Mouse (Mus musculus): Measurements from ENCODE around the gene Gm5767. TPM values are rescaled to one million over a fixed set of nuclear protein-coding genes. Genes with fewer than 3 reads are reported as not detected.
"Not testable (repeated sequence)": the region's sequence is repeated elsewhere in the genome, so short reads cannot be mapped to it uniquely, and the experiment has no call there.

The Gm5767 gene
- polyA plus RNA-seq, 1 experiment from 2014 or later = not detected

GRCm38 (mm10) chr16:8717744-8718143 is 37.2 kb downstream of the Gm5767 start:
- no peak for ATAC-seq (ENCODE audit: low FRiP score)
- H3K9me3 ChIP-seq (replicated peaks) = no peaks in the 10 kb centered on the region
- peaks cover 24% of the 10 kb centered on the region for H3K4me1 ChIP-seq
- H3K9ac ChIP-seq (replicated peaks) = no peak overlapping the region
- no peak overlapping the region for H3K4me3 ChIP-seq (replicated peaks)
- no peak overlapping the region for H3K27ac ChIP-seq (replicated peaks)
- 95% methylated on average over 10 of the region's 10 CpGs for WGBS
- H3K36me3 ChIP-seq = peaks cover 30% of the 10 kb centered on the region
- no peaks in the 10 kb centered on the region for H3K27me3 ChIP-seq (replicated peaks)
- H3K4me2 ChIP-seq = no peak overlapping the region

GRCm38 (mm10) chr16:8720447-8720846 is 39.9 kb downstream of the Gm5767 start:
- ATAC-seq (ENCODE audit: low FRiP score) = no peak
- Histone ChIP-seq H3K27me3 (replicated peaks) (no peaks in the 10 kb centered on the region), H3K4me3 (replicated peaks) (no peak overlapping the region), H3K9me3 (replicated peaks) (no peaks in the 10 kb centered on the region), H3K4me2 (no peak overlapping the region), H3K4me1 (peaks cover 26% of the 10 kb centered on the region), H3K9ac (replicated peaks) (no peak overlapping the region), H3K36me3 (peaks cover 8% of the 10 kb centered on the region), H3K27ac (replicated peaks) (no peak overlapping the region)
- WGBS = 90% methylated on average over 4 of the region's 4 CpGs

GRCm38 (mm10) chr16:8724031-8724430 is 43.5 kb downstream of the Gm5767 start:
- no peaks in the 10 kb centered on the region for H3K9me3 ChIP-seq (replicated peaks)
- H3K36me3 ChIP-seq = no peaks in the 10 kb centered on the region
- no peak for ATAC-seq (ENCODE audit: low FRiP score)
- WGBS = 84% methylated on average over 3 of the region's 3 CpGs
- H3K9ac ChIP-seq (replicated peaks) = no peak overlapping the region
- no peak overlapping the region for H3K4me3 ChIP-seq (replicated peaks)
- no peak overlapping the region for H3K4me2 ChIP-seq
- H3K27me3 ChIP-seq (replicated peaks) = no peaks in the 10 kb centered on the region
- H3K4me1 ChIP-seq = peaks cover 19% of the 10 kb centered on the region
- no peak overlapping the region for H3K27ac ChIP-seq (replicated peaks)

- Histone ChIP-seq H3K36me3 (no peaks in the 10 kb centered on the region), H3K4me1 (peaks cover 21% of the 10 kb centered on the region), H3K27ac (replicated peaks) (no peak overlapping the region), H3K4me2 (no peak overlapping the region), H3K9me3 (replicated peaks) (no peaks in the 10 kb centered on the region), H3K9ac (replicated peaks) (no peak overlapping the region), H3K27me3 (replicated peaks) (no peaks in the 10 kb centered on the region), H3K4me3 (replicated peaks) (no peak overlapping the region)
- 88% methylated on average over 2 of the region's 2 CpGs for WGBS
- ATAC-seq (ENCODE audit: low FRiP score) = no peak
These were observed 45.2 kb downstream of the Gm5767 start for GRCm38 (mm10) chr16:8725807-8726206.

- Histone ChIP-seq H3K9ac (replicated peaks) (no peak overlapping the region), H3K4me3 (replicated peaks) (no peak overlapping the region), H3K27me3 (replicated peaks) (no peaks in the 10 kb centered on the region), H3K9me3 (replicated peaks) (no peaks in the 10 kb centered on the region), H3K36me3 (no peaks in the 10 kb centered on the region), H3K4me2 (no peak overlapping the region), H3K27ac (replicated peaks) (no peak overlapping the region), H3K4me1 (peaks cover 33% of the 10 kb centered on the region)
- ATAC-seq (ENCODE audit: low FRiP score) = no peak
- 89% methylated on average over 5 of the region's 5 CpGs for WGBS
These were observed 47.7 kb downstream of the Gm5767 start for GRCm38 (mm10) chr16:8728111-8728748.

GRCm38 (mm10) chr16:8731630-8732029 is 51.1 kb downstream of the Gm5767 start:
- Histone ChIP-seq H3K27ac (replicated peaks) (no peak overlapping the region), H3K9me3 (replicated peaks) (no peaks in the 10 kb centered on the region), H3K9ac (replicated peaks) (no peak overlapping the region), H3K4me3 (replicated peaks) (no peak overlapping the region), H3K36me3 (no peaks in the 10 kb centered on the region), H3K4me2 (no peak overlapping the region), H3K27me3 (replicated peaks) (no peaks in the 10 kb centered on the region), H3K4me1 (peaks cover 58% of the 10 kb centered on the region)
- no peak for ATAC-seq (ENCODE audit: low FRiP score)
- 90% methylated on average over 7 of the region's 7 CpGs for WGBS

GRCm38 (mm10) chr16:8732450-8732849 is 51.9 kb downstream of the Gm5767 start:
- H3K27me3 ChIP-seq (replicated peaks); H3K9me3 ChIP-seq (replicated peaks); H3K9ac ChIP-seq (replicated peaks); H3K4me2 ChIP-seq; H3K4me3 ChIP-seq (replicated peaks); H3K36me3 ChIP-seq; H3K27ac ChIP-seq (replicated peaks); ATAC-seq (ENCODE audit: low FRiP score): not testable (repeated sequence)
- WGBS = 83% methylated on average over 4 of the region's 4 CpGs
- peaks cover 66% of the 10 kb centered on the region for H3K4me1 ChIP-seq

Other genes with a start within 250 kb of the Gm5767 start
- gene Mettl22, start 210.0 kb upstream of the Gm5767 start, polyA plus RNA-seq (2015; fragmentation: Nextera tagmentation; extraction: Ambion mirVana) = 45.7 and 54.2 TPM in 2 replicates
- gene Abat, start 167.3 kb upstream of the Gm5767 start, polyA plus RNA-seq (2015; fragmentation: Nextera tagmentation; extraction: Ambion mirVana) = 111 TPM in 2 replicates
- 38.2 and 44.6 TPM in 2 replicates for gene Pmm2, start 43.1 kb upstream of the Gm5767 start, polyA plus RNA-seq (2015; fragmentation: Nextera tagmentation; extraction: Ambion mirVana)
- 20.0 and 22.0 TPM in 2 replicates for gene Tmem186, start 43.1 kb upstream of the Gm5767 start, polyA plus RNA-seq (2015; fragmentation: Nextera tagmentation; extraction: Ambion mirVana)
- gene Carhsp1, start 8.6 kb upstream of the Gm5767 start, polyA plus RNA-seq (2015; fragmentation: Nextera tagmentation; extraction: Ambion mirVana) = 141 and 152 TPM in 2 replicates
- gene Usp7, start 111.5 kb downstream of the Gm5767 start, polyA plus RNA-seq (2015; fragmentation: Nextera tagmentation; extraction: Ambion mirVana) = 27.8 TPM in 2 replicates
- gene 1810013L24Rik, start 149.3 kb downstream of the Gm5767 start, polyA plus RNA-seq (2015; fragmentation: Nextera tagmentation; extraction: Ambion mirVana) = 23.4 and 25.3 TPM in 2 replicates

All from neural tube, embryonic 15.5 days (tissue).